Mouse (Mus musculus) spleen, adult 2 months (tissue): ENCODE results near the gene Pik3cb.

Source experiments
- CTCF ChIP-seq: fragments of 200-500 bp; IDR thresholded peaks from 2 replicates; pipeline ENCODE4 v1.5.1; 2011; ENCODE audit warnings: mild to moderate bottlenecking, inconsistent platforms; ENCODE audit not compliant: insufficient read depth, insufficient read length, insufficient replicate concordance; ENCODE audit errors: extremely low read depth
- POLR2A ChIP-seq: fragments of 200-500 bp; IDR thresholded peaks from 2 replicates; pipeline ENCODE4 v1.6.1; 2011; ENCODE audit warnings: low read depth, low read length, inconsistent platforms

GRCm38 (mm10) chr9:99001326-99001725 lies 139.1 kb downstream of the Pik3cb start:
- no peak for TF ChIP-seq CTCF
- no peak for TF ChIP-seq POLR2A
